Mouse (Mus musculus) forebrain, embryonic 11.5 days (tissue): ENCODE measurements around the gene H2-T3. TPM values are rescaled to one million over a fixed set of nuclear protein-coding genes. Genes with fewer than 3 reads are reported as not detected.
"Not testable (repeated sequence)": the region's sequence is repeated elsewhere in the genome, so short reads cannot be mapped to it uniquely, and the experiment has no call there.

Experiments
- ATAC-seq: fragments of 200-750 bp; cut with Nextera tagmentation; replicated peaks from 2 replicates; pipeline ENCODE4 v1.8.0; 2017; ENCODE audit warnings: moderate TSS enrichment; ENCODE audit not compliant: low FRiP score
- DNase-seq: peaks from one replicate; pipeline ENCODE4 v3.0.0-alpha.2; 2017; ENCODE audit warnings: low spot score
- H3K27ac ChIP-seq: fragments of 300-500 bp; sonication (generic); 2 replicates; pipeline ENCODE4 v1.5.1; 2014; ENCODE audit warnings: low read depth, low read length
- H3K27me3 ChIP-seq: fragments of 300-500 bp; sonication (generic); 2 replicates; pipeline ENCODE4 v1.6.1; 2014; ENCODE audit warnings: mild to moderate bottlenecking, low read length, mixed read lengths; ENCODE audit not compliant: control insufficient read depth, insufficient read depth
- H3K36me3 ChIP-seq: fragments of 300-500 bp; sonication (generic); 2 replicates; pipeline ENCODE4 v1.6.1; 2014; ENCODE audit warnings: mild to moderate bottlenecking, low read length, moderate library complexity, mixed read lengths; ENCODE audit not compliant: control insufficient read depth, insufficient read depth
- H3K4me1 ChIP-seq: fragments of 300-500 bp; sonication (generic); replicated peaks from 2 replicates; pipeline ENCODE4 v1.6.1; 2014; ENCODE audit warnings: low read length, mixed read lengths; ENCODE audit not compliant: control insufficient read depth, insufficient read depth
- H3K4me2 ChIP-seq: fragments of 300-500 bp; sonication (generic); 2 replicates; pipeline ENCODE4 v1.6.1; 2014; ENCODE audit warnings: low read depth, mild to moderate bottlenecking, low read length, moderate library complexity, mixed read lengths; ENCODE audit not compliant: severe bottlenecking
- H3K4me3 ChIP-seq: fragments of 300-500 bp; sonication (generic); 2 replicates; pipeline ENCODE4 v1.5.1; 2014; ENCODE audit warnings: low read depth, low read length
- H3K9ac ChIP-seq: fragments of 300-500 bp; sonication (generic); 2 replicates; pipeline ENCODE4 v1.6.1; 2014; ENCODE audit warnings: low read length
- H3K9me3 ChIP-seq: fragments of 300-500 bp; sonication (generic); 2 replicates; pipeline ENCODE4 v1.6.1; 2016; ENCODE audit warnings: low read length, mixed read lengths; ENCODE audit not compliant: control insufficient read depth
- WGBS: fragments of 180-500 bp; shearing (Covaris S2); extraction: QIAGEN DNeasy Blood & Tissue Kit; methylation state at CpG from one replicate; pipeline ENCODE4 v1.1.7; 2014; 5-methylcytosine and 5-hydroxymethylcytosine counted together
- polyA plus RNA-seq: library from polyadenylated mRNA; unstranded; fragments of >200 nt; fragmentation: Nextera tagmentation; extraction: Ambion mirVana; gene quantifications from 2 replicates; pipeline ENCODE4 v1.2.1, GENCODE M21; 2014

Gene H2-T3
- not detected in 2 replicates for polyA plus RNA-seq

DNA sequence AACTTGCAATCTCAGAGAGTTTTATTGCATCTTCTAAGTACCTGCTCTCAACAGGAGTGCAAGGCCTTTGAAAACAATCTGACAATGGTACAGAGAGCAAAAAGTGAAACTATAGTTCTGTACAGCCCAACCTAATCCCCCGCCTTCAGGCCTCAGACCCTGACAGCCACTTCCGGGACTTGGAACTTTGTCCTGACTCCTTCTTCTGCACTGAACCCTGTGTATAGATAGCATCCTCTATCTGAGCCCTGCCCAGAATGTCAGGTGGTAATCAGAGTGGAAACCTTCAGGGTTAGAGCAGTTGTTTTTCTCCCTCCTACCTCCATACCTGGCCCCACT is at the start of gene H2-T3:
H2-T3 (minus strand) TSS at position 119 of the 339 bp plus-strand sequence.
- H3K4me3 ChIP-seq: no peak within 1 kb of the TSS
- H3K27me3 ChIP-seq: no peaks in the 10 kb centered on the region; the same call in 1 of the 2 replicates
- no peaks in the 10 kb centered on the region for H3K36me3 ChIP-seq
- ATAC-seq: no peak
- WGBS: 71% methylated on average over 2 of the region's 2 CpGs
- H3K4me2 ChIP-seq: no peak within 1 kb of the TSS
- H3K27ac ChIP-seq: no peak within 1 kb of the TSS
- no peak within 1 kb of the TSS for H3K9ac ChIP-seq
- no peaks in the 10 kb centered on the region for H3K9me3 ChIP-seq
- no peaks in the 10 kb centered on the region for H3K4me1 ChIP-seq
- no peak for DNase-seq

DNA sequence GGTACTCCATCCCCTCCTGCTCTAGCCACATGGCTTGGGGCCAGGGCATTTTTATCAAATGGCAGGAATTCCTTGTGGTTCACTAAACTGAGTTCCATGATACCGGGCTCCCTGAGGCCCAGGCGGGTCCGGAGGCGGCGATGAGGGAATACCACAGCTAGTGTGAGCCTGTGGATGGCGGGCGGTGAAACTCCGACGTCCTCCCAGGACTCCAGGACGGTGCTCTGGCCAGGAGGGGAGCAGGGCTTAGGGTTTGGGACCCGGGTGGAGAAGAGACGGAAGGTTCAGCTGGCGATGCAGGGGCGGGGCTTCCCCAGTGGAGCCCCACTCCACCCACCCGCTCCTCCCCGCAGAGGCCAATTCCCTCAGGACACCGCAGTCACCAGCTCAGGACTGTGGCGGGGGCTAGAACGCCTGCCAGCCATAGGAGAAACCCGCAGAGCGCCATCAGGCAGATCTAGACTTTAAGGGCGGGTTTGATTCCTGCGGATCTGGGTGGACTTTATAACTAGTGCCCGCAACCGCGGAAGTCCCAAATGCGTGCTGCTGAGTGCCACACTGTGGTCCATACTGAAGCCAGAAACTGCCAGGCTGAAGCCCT is 47.3 kb upstream of the H2-T3 start:
- Histone ChIP-seq H3K27ac (no peak overlapping the region), H3K4me3 (peak overlapping the region; percentile 31), H3K9ac (peak overlapping the region; percentile 53), H3K4me2 (peak overlapping the region; percentile 57), H3K27me3 (peaks cover 12% of the 10 kb centered on the region), H3K36me3 (no peaks in the 10 kb centered on the region), H3K9me3 (no peaks in the 10 kb centered on the region), H3K4me1 (peaks cover 5% of the 10 kb centered on the region)
- WGBS: 2% methylated on average over 27 of the region's 27 CpGs
- DNase-seq (peak; percentile 64), ATAC-seq (no peak)

DNA sequence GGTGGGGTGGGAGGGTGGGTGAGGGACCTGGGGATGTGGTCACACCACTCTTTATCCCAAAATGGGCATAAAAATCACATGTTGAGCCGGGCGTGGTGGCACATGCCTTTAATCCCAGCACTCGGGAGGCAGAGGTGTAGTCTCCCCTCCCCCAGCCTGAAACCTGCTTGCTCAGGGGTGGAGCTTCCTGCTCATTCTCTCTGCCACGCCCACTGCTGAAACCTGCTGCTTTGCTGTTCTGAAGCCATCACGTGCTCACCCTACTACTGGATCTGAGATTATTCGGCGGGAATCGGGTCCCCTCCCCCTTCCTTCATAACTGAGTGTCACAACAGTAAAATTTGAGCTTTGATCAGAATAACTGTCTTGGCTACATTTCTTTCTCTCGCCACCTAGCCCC is 45.2 kb upstream of the H2-T3 start:
- H3K9me3 ChIP-seq, H3K9ac ChIP-seq, H3K4me1 ChIP-seq, H3K36me3 ChIP-seq, H3K4me3 ChIP-seq, H3K27ac ChIP-seq, H3K4me2 ChIP-seq, DNase-seq, ATAC-seq: not testable (repeated sequence)
- H3K27me3 ChIP-seq: peaks cover 14% of the 10 kb centered on the region
- WGBS: 33% methylated on average over 8 of the region's 9 CpGs

DNA sequence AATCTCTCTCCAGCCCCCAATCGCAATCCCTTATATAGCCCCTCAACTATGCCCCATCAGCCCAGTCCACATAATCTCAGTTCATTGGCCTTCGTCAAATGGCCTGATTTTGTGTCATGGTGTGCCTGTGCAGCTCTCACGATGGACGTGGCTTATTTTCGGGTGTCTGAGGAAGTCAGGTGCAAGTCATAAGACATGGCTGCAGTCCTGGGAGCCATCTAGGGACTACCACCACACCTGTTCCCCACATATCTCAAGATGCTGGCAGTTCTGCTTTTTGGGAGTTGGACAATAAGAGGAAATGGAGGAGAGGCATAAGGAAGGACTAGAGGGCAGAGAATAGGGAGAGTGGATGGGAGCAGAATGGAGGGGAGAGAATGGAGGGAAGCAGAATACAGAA is 43.5 kb upstream of the H2-T3 start:
- H3K4me2 ChIP-seq: no peak overlapping the region
- no peak overlapping the region for H3K9ac ChIP-seq
- ATAC-seq: no peak
- H3K9me3 ChIP-seq: no peaks in the 10 kb centered on the region
- no peaks in the 10 kb centered on the region for H3K36me3 ChIP-seq
- no peak for DNase-seq
- no peak overlapping the region for H3K4me3 ChIP-seq
- H3K27me3 ChIP-seq: peaks cover 20% of the 10 kb centered on the region
- H3K4me1 ChIP-seq: peaks cover 5% of the 10 kb centered on the region
- no peak overlapping the region for H3K27ac ChIP-seq
- WGBS: 78% methylated on average over 5 of the region's 5 CpGs

DNA sequence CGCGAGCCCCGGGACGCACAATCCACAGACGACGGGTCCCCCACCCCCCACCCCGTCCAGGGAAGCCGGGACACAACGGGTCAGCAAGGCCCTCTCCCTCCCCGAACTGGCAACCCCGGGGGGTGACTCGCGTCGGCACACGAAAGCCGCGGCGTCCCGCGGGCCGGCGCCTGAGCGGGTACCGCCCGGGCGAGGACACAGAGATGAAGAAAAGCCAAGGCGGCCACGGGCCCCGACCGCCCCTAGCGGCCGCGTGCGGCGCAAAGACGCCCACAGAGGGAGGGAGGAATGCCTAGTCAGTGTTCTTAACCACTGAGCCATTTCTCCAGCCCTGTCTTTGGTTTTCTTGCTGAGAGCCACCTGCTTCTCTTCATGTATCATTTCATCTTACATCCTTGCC is 41.2 kb upstream of the H2-T3 start:
- no peak overlapping the region for H3K9ac ChIP-seq
- H3K27ac ChIP-seq: no peak overlapping the region
- H3K4me1 ChIP-seq: no peaks in the 10 kb centered on the region
- 9% methylated on average over 35 of the region's 36 CpGs for WGBS
- H3K9me3 ChIP-seq: no peaks in the 10 kb centered on the region
- peaks cover 10% of the 10 kb centered on the region; the same call in 1 of the 2 replicates for H3K27me3 ChIP-seq
- DNase-seq (peak; percentile 99), ATAC-seq (no peak)
- no peak overlapping the region for H3K4me3 ChIP-seq
- no peak overlapping the region for H3K4me2 ChIP-seq
- no peaks in the 10 kb centered on the region for H3K36me3 ChIP-seq

DNA sequence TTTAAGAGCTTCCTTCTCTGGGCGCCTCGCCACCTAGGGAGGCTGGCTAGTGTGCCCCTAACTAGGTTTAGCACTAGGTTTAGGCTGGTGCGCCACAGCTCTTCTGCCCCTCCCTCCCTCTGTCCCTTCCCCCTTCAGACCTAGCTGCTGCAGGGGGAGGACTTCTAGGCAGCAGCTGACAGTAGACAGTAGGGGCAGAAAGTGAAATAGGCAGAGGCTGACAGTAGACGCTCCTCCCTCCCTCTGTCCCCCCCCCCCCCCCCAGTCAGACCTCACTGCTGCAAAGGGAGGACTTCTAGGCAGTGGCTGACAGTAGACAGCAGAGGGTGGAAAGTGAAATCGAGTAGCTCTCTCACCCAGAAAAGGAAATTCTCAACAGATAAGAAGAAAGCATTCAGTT is 39.0 kb upstream of the H2-T3 start:
- no peaks in the 10 kb centered on the region for H3K9me3 ChIP-seq
- H3K9ac ChIP-seq: no peak overlapping the region
- DNase-seq (no peak), ATAC-seq (no peak)
- H3K36me3 ChIP-seq: no peaks in the 10 kb centered on the region
- peaks cover 22% of the 10 kb centered on the region for H3K27me3 ChIP-seq
- H3K4me2 ChIP-seq: no peak overlapping the region
- no peak overlapping the region for H3K27ac ChIP-seq
- no peaks in the 10 kb centered on the region for H3K4me1 ChIP-seq
- H3K4me3 ChIP-seq: no peak overlapping the region
- WGBS: 7% methylated on average over 5 of the region's 5 CpGs

DNA sequence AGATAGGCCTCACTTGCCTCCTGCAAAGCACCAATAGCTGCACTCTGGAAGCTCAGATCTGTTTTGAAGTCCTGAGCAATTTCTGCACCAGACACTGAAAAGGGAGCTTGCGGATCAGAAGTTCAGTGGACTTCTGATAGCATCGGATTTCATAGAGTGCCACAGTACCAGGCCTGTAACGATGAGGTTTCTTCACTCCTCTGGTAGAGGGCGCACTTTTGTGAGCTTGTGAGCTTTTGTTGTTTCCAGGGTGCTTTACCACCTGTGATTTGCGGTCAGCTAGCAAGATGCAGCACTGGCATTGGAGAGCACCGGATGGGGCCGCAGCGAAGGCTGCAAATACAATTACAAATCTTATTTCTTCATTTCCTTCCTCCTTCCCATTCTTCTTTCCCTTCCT is 36.8 kb upstream of the H2-T3 start:
- Histone ChIP-seq H3K4me3 (no peak overlapping the region), H3K4me2 (no peak overlapping the region), H3K4me1 (no peaks in the 10 kb centered on the region), H3K27me3 (peaks cover 22% of the 10 kb centered on the region), H3K9me3 (no peaks in the 10 kb centered on the region), H3K9ac (no peak overlapping the region), H3K36me3 (no peaks in the 10 kb centered on the region), H3K27ac (no peak overlapping the region)
- WGBS: 23% methylated on average over 8 of the region's 8 CpGs
- ATAC-seq: no peak
- DNase-seq: no peak

DNA sequence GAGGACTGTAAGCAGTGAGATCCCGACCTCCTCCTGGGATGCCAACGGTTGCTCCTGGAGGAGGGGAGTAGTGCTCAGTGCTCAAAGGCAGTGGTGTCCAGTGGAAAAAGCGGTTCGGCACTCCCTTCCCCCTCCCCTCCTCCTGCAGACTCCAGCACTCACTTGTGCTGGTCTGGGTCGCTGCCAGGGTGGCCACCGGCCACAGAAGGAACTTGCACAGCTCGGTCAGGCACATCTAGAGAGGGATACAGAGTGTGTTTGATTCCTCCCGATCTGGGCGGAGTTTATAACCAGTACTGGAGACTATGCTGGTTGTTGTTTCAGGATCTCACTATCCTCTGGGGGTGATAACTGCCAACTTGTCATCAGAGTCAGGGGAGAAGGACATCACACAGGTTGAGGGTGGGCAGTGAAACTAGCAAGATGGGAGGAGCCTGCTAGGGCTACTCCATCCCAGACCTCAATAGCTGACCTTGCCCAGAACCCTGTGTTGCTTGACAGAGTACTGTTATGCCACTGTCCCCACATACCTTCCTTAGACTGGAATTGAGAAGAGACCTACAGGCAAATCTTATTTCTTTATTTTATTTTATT is 35.2 kb upstream of the H2-T3 start:
- H3K4me1 ChIP-seq: no peaks in the 10 kb centered on the region
- no peak overlapping the region for H3K4me3 ChIP-seq
- H3K27me3 ChIP-seq: peaks cover 20% of the 10 kb centered on the region
- no peak overlapping the region; the same call in 1 of the 2 replicates for H3K4me2 ChIP-seq
- no peaks in the 10 kb centered on the region for H3K36me3 ChIP-seq
- DNase-seq (peak; percentile 53), ATAC-seq (no peak)
- no peaks in the 10 kb centered on the region for H3K9me3 ChIP-seq
- 4% methylated on average over 9 of the region's 9 CpGs for WGBS
- H3K9ac ChIP-seq: no peak overlapping the region
- no peak overlapping the region for H3K27ac ChIP-seq

DNA sequence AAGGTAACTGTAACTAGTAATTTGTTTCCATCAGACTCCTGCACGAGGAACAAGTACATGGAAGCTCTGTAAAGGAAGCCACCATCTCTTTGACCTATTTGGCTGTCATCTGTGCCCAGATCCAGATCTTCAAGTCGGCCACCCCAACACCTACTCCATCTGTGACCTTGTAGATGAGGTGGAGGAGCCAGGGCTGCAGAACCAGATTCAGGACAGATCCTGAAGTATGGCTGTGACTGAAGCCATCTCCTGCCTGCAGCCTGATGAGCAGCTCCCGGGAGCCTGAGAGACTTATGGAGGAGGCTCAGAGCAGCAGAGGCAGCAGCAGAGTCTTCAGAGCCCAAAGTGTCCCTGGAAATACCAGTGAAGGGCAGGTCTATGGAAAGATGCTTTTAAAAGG is 34.4 kb upstream of the H2-T3 start:
- no peak overlapping the region for H3K27ac ChIP-seq
- H3K9me3 ChIP-seq: no peaks in the 10 kb centered on the region
- no peak for ATAC-seq
- DNase-seq: no peak
- no peak overlapping the region for H3K4me2 ChIP-seq
- H3K9ac ChIP-seq: no peak overlapping the region
- WGBS: 54% methylated on average over 3 of the region's 3 CpGs
- H3K4me3 ChIP-seq: no peak overlapping the region
- peaks cover 17% of the 10 kb centered on the region for H3K27me3 ChIP-seq
- H3K36me3 ChIP-seq: no peaks in the 10 kb centered on the region
- H3K4me1 ChIP-seq: no peaks in the 10 kb centered on the region
